Mouse (Mus musculus) cortical plate, adult 2 months (tissue): ENCODE data around the gene Tsacc.

ENCODE experiments used
- CTCF ChIP-seq: fragments of 200-500 bp; IDR thresholded peaks from 2 replicates; pipeline ENCODE4 v1.5.1; 2011; ENCODE audit warnings: mild to moderate bottlenecking, control low read depth, low read length; ENCODE audit not compliant: insufficient read depth; ENCODE audit errors: extremely low read depth
- POLR2A ChIP-seq: fragments of 200-500 bp; IDR thresholded peaks from 2 replicates; pipeline ENCODE4 v1.6.1; 2011; ENCODE audit warnings: mild to moderate bottlenecking, low read length, control low read depth; ENCODE audit not compliant: insufficient read depth; ENCODE audit errors: extremely low read depth

DNA sequence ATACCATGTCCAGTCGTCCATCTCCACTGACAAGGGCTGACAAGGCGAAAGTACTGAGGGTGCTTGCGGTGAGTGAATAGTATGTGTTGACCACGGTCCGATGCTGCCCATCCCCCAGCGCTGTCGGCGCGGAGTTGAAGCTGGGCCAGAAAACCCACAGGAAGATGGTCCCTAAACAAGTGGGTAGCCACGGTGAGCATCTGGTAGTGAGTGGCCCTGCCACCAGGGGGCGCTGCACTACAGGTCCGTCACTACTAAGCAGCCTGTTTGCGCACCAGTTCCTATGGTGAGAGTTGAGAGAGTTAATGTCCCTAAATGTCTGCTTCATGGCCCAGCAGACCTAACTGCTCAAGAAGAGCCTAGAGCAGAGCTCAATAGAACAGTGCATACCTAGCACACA is 51.0 kb downstream of the Tsacc start:
- no peak for TF ChIP-seq POLR2A
- TF ChIP-seq CTCF: peak; percentile 93
